Mouse (Mus musculus): ENCODE measurements around the gene Myom1. TPM values are rescaled to one million over a fixed set of nuclear protein-coding genes. Genes with fewer than 3 reads are reported as not detected.

Gene Myom1
- polyA plus RNA-seq, 1 experiment = 2.1 TPM

DNA sequence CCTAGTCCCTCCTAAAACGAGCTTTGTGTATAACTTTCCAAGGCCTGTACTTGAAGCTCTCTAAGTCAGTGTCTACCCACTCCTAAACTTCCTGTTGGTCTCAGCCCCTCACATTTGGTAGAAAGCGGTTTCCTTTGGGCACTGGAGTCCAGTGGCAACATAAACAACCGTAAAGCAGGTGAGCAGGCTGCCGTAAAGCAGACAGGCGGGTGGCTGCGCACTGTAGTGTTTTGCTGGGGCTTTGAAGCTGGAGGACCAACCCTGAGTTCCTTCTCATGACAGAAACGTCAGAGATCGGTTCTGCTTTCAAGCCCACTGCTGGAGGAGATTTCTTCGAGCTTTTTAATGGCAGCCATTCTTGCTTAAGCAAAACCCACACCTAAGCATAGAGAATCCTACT, 9.8 kb upstream of the Myom1 start:
- Histone ChIP-seq H3K27ac (ENCODE audit: control insufficient read depth, insufficient read depth, low read depth, low read length) (no peak overlapping the region), H3K4me1 (ENCODE audit: control insufficient read depth, insufficient read depth, low read length) (peaks cover 3% of the 10 kb centered on the region), H3K27me3 (ENCODE audit: control insufficient read depth, insufficient read depth, low read length) (no peaks in the 10 kb centered on the region), H3K4me3 (ENCODE audit: control insufficient read depth, low read depth, low read length) (no peak overlapping the region), H3K36me3 (ENCODE audit: control insufficient read depth, insufficient read depth, low read length) (no peaks in the 10 kb centered on the region; the same call in 1 of the 2 replicates)
- TF ChIP-seq POLR2A (IDR thresholded peaks at IDR 0.05; ENCODE audit: control insufficient read depth, low read depth, low read length) (no peak), CTCF (IDR thresholded peaks at IDR 0.05; ENCODE audit: control insufficient read depth, insufficient read depth, insufficient replicate concordance, low read depth, low read length) (no peak)

DNA sequence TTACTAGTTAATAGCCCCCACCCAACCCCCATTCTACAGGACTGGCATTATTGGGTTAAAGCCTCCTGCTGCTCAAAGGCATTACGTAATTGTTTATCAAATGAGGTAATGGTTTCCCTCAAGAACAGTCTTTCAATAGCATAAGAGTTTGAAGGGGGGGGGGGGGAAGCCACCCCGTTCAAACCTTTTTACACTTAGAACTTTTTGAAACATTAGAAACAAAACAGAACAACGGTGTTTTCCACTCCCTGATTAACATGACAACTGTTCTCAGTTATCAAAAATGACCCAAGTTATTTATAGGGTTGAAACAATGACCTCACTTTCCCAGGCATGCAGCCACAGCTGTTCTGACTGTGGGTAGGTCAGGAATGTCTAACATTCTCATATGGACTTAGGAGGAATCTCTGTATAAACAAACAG, 9.0 kb upstream of the Myom1 start:
- H3K4me3 ChIP-seq (ENCODE audit: control insufficient read depth, low read depth, low read length) = no peak overlapping the region
- H3K27me3 ChIP-seq (ENCODE audit: control insufficient read depth, insufficient read depth, low read length) = no peaks in the 10 kb centered on the region
- H3K4me1 ChIP-seq (ENCODE audit: control insufficient read depth, insufficient read depth, low read length) = peaks cover 3% of the 10 kb centered on the region
- no peak overlapping the region for H3K27ac ChIP-seq (ENCODE audit: control insufficient read depth, insufficient read depth, low read depth, low read length)
- H3K36me3 ChIP-seq (ENCODE audit: control insufficient read depth, insufficient read depth, low read length) = no peaks in the 10 kb centered on the region; the same call in 1 of the 2 replicates
- no peak for TF ChIP-seq CTCF (IDR thresholded peaks at IDR 0.05; ENCODE audit: control insufficient read depth, insufficient read depth, insufficient replicate concordance, low read depth, low read length)
- no peak for TF ChIP-seq POLR2A (IDR thresholded peaks at IDR 0.05; ENCODE audit: control insufficient read depth, low read depth, low read length)

GRCm38 (mm10) chr17:70994671-70995070, 7.8 kb upstream of the Myom1 start:
- Histone ChIP-seq H3K4me1 (ENCODE audit: control insufficient read depth, insufficient read depth, low read length) (peaks cover under 1% of the 10 kb centered on the region; the same call in 1 of the 2 replicates), H3K27me3 (ENCODE audit: control insufficient read depth, insufficient read depth, low read length) (no peaks in the 10 kb centered on the region), H3K27ac (ENCODE audit: control insufficient read depth, insufficient read depth, low read depth, low read length) (no peak overlapping the region), H3K4me3 (ENCODE audit: control insufficient read depth, low read depth, low read length) (no peak overlapping the region), H3K36me3 (ENCODE audit: control insufficient read depth, insufficient read depth, low read length) (no peaks in the 10 kb centered on the region; the same call in 1 of the 2 replicates)
- TF ChIP-seq POLR2A (IDR thresholded peaks at IDR 0.05; ENCODE audit: control insufficient read depth, low read depth, low read length) (no peak), CTCF (IDR thresholded peaks at IDR 0.05; ENCODE audit: control insufficient read depth, insufficient read depth, insufficient replicate concordance, low read depth, low read length) (no peak)

GRCm38 (mm10) chr17:70995551-70995950, 6.9 kb upstream of the Myom1 start:
- Histone ChIP-seq H3K36me3 (ENCODE audit: control insufficient read depth, insufficient read depth, low read length) (no peaks in the 10 kb centered on the region; the same call in 1 of the 2 replicates), H3K4me3 (ENCODE audit: control insufficient read depth, low read depth, low read length) (no peak overlapping the region), H3K4me1 (ENCODE audit: control insufficient read depth, insufficient read depth, low read length) (no peaks in the 10 kb centered on the region; the same call in 1 of the 2 replicates), H3K27ac (ENCODE audit: control insufficient read depth, insufficient read depth, low read depth, low read length) (no peak overlapping the region), H3K27me3 (ENCODE audit: control insufficient read depth, insufficient read depth, low read length) (no peaks in the 10 kb centered on the region)
- no peak for TF ChIP-seq POLR2A (IDR thresholded peaks at IDR 0.05; ENCODE audit: control insufficient read depth, low read depth, low read length)
- TF ChIP-seq CTCF (IDR thresholded peaks at IDR 0.05; ENCODE audit: control insufficient read depth, insufficient read depth, insufficient replicate concordance, low read depth, low read length) = no peak

DNA sequence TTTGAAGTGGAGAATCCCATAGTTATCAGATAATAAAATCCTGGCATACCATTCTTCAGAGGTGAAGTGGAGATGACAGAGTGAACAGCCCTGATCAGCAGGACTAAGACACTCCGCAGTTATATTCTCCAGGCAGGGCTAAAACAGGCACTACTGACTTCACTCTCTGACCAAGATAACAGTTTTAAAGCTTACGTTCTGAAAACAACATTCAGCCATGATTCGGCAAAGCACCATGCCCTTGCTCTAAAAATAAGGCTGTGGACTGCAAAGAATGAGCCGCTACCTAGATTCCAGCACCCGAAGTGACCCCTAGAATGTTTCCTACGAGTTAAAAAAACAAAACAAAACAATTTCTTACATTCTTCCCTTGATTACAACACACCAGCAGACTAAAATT, 4.6 kb upstream of the Myom1 start:
- Histone ChIP-seq H3K4me1 (ENCODE audit: control insufficient read depth, insufficient read depth, low read length) (peaks cover 2% of the 10 kb centered on the region; the same call in 1 of the 2 replicates), H3K4me3 (ENCODE audit: control insufficient read depth, low read depth, low read length) (no peak overlapping the region), H3K36me3 (ENCODE audit: control insufficient read depth, insufficient read depth, low read length) (no peaks in the 10 kb centered on the region; the same call in 1 of the 2 replicates), H3K27me3 (ENCODE audit: control insufficient read depth, insufficient read depth, low read length) (no peaks in the 10 kb centered on the region), H3K27ac (ENCODE audit: control insufficient read depth, insufficient read depth, low read depth, low read length) (no peak overlapping the region)
- TF ChIP-seq CTCF (IDR thresholded peaks at IDR 0.05; ENCODE audit: control insufficient read depth, insufficient read depth, insufficient replicate concordance, low read depth, low read length) (no peak), POLR2A (IDR thresholded peaks at IDR 0.05; ENCODE audit: control insufficient read depth, low read depth, low read length) (no peak)

- H3K27me3 ChIP-seq (ENCODE audit: control insufficient read depth, insufficient read depth, low read length) = no peaks in the 10 kb centered on the region
- no peak overlapping the region for H3K4me3 ChIP-seq (ENCODE audit: control insufficient read depth, low read depth, low read length)
- no peak overlapping the region for H3K27ac ChIP-seq (ENCODE audit: control insufficient read depth, insufficient read depth, low read depth, low read length)
- H3K36me3 ChIP-seq (ENCODE audit: control insufficient read depth, insufficient read depth, low read length) = no peaks in the 10 kb centered on the region; the same call in 1 of the 2 replicates
- no peak for TF ChIP-seq POLR2A (IDR thresholded peaks at IDR 0.05; ENCODE audit: control insufficient read depth, low read depth, low read length)
- TF ChIP-seq CTCF (IDR thresholded peaks at IDR 0.05; ENCODE audit: control insufficient read depth, insufficient read depth, insufficient replicate concordance, low read depth, low read length) = no peak
- peaks cover 6% of the 10 kb centered on the region for H3K4me1 ChIP-seq (ENCODE audit: control insufficient read depth, insufficient read depth, low read length)
Observed at GRCm38 (mm10) chr17:70998400-70998975, 3.9 kb upstream of the Myom1 start.

GRCm38 (mm10) chr17:70999187-70999586, 3.2 kb upstream of the Myom1 start:
- Histone ChIP-seq H3K4me3 (ENCODE audit: control insufficient read depth, low read depth, low read length) (no peak overlapping the region), H3K4me1 (ENCODE audit: control insufficient read depth, insufficient read depth, low read length) (peaks cover 6% of the 10 kb centered on the region)

More at GRCm38 (mm10) chr17:70999187-70999586, 3.2 kb upstream of the Myom1 start:
- H3K36me3 ChIP-seq (ENCODE audit: control insufficient read depth, insufficient read depth, low read length) = no peaks in the 10 kb centered on the region; the same call in 1 of the 2 replicates
- H3K27ac ChIP-seq (ENCODE audit: control insufficient read depth, insufficient read depth, low read depth, low read length) = no peak overlapping the region
- TF ChIP-seq POLR2A (IDR thresholded peaks at IDR 0.05; ENCODE audit: control insufficient read depth, low read depth, low read length) (no peak), CTCF (IDR thresholded peaks at IDR 0.05; ENCODE audit: control insufficient read depth, insufficient read depth, insufficient replicate concordance, low read depth, low read length) (no peak)
- H3K27me3 ChIP-seq (ENCODE audit: control insufficient read depth, insufficient read depth, low read length) = no peaks in the 10 kb centered on the region
